ENCODE assay signal across 8 mouse cellular contexts in the genomic region with DNA sequence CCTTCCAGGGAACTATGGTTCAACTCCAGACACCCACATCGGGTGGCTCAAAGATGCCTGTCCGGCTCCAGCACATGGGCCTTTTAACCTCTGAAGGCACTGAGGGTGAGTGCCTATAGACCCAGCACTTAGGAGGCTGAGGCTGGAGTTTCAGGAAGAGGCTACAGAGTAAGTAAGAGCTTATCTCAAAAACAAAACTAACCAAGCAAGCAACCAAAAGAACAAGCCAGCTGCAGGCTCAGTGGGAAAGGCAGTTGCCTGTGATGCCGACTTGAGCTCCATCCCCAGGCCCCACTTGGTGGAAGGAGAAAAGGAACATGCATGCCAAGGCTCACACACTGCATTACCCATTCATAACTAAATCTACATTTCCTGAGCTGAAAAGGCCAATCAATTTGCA. TPM values are rescaled to one million over a fixed set of nuclear protein-coding genes. Genes with fewer than 3 reads are reported as not detected.
A peak's percentile ranks its signal among the peaks of the same experiment; 100 is the strongest.
DNase-seq lines count a peak whose midpoint lies in the region; ATAC-seq and TF ChIP-seq lines count a peak whose summit lies in the region.

No protein-coding gene starts in this region.

- peaks cover 25% of the 10 kb centered on the region for H3K4me1 ChIP-seq in megakaryocyte, embryonic 14.5 days
- peaks cover 4% of the 10 kb centered on the region; the same call in 1 of the 2 replicates for H3K4me1 ChIP-seq in forebrain, embryonic 14.5 days (ENCODE audit: control insufficient read depth, insufficient read depth, low read length)
- H3K4me1 ChIP-seq in liver, embryonic 14.5 days (replicated peaks; ENCODE audit: control insufficient read depth in 2 of 2, insufficient read depth in 2 of 2, low read length in 1 of 2): peaks cover 0 to 12% of the 10 kb centered on the region in 2 experiments; a peak in 2 of 4 replicates

- H3K4me3 ChIP-seq in megakaryocyte, embryonic 14.5 days (replicated peaks): peak overlapping the region; percentile 92
- H3K4me3 ChIP-seq in forebrain, embryonic 14.5 days (ENCODE audit: low read depth, low read length): no peak overlapping the region
- H3K4me3 ChIP-seq in liver, embryonic 14.5 days (ENCODE audit: insufficient read depth in 1 of 2, low read depth in 2 of 2, low read length in 2 of 2): no peak overlapping the region

- peaks cover 12% of the 10 kb centered on the region for H3K9me3 ChIP-seq in megakaryocyte, embryonic 14.5 days
- H3K9me3 ChIP-seq in forebrain, embryonic 14.5 days (replicated peaks; ENCODE audit: control insufficient read depth, low read length): no peaks in the 10 kb centered on the region
- H3K9me3 ChIP-seq in liver, embryonic 14.5 days (ENCODE audit: control insufficient read depth, low read length): no peaks in the 10 kb centered on the region

- peak overlapping the region; percentile 91; the same call in 1 of the 2 replicates for H3K4me2 ChIP-seq in forebrain, embryonic 14.5 days (ENCODE audit: low read length)
- H3K4me2 ChIP-seq in liver, embryonic 14.5 days (ENCODE audit: low read depth): peak overlapping the region; percentile 75

- peaks cover 33% of the 10 kb centered on the region for H3K27me3 ChIP-seq in megakaryocyte, embryonic 14.5 days (replicated peaks)
- H3K27me3 ChIP-seq in forebrain, embryonic 14.5 days (replicated peaks; ENCODE audit: control insufficient read depth, insufficient read depth, low read length): peaks cover 4% of the 10 kb centered on the region; the same call in 1 of the 2 replicates
- no peaks in the 10 kb centered on the region for H3K27me3 ChIP-seq in liver, embryonic 14.5 days (ENCODE audit: control insufficient read depth, insufficient read depth, low read length)

- H3K9ac ChIP-seq in forebrain, embryonic 14.5 days (ENCODE audit: low read length): no peak overlapping the region
- H3K9ac ChIP-seq in liver, embryonic 14.5 days (replicated peaks): no peak overlapping the region

- TF ChIP-seq CTCF in liver, embryonic 14.5 days (IDR thresholded peaks at IDR 0.05; ENCODE audit: low read depth): no peak

- H3K27ac ChIP-seq in forebrain, embryonic 14.5 days (ENCODE audit: low read depth, low read length): no peak overlapping the region
- no peak overlapping the region for H3K27ac ChIP-seq in liver, embryonic 14.5 days

- no peak for ATAC-seq in megakaryocyte, adult 5-6 weeks (ENCODE audit: poor library complexity, severe bottlenecking)
- no peak for ATAC-seq in forebrain, embryonic 14.5 days
- no peak for ATAC-seq in liver, embryonic 14.5 days (ENCODE audit: insufficient read depth)

- 60% methylated on average over 3 of the region's 3 CpGs for WGBS in forebrain, embryonic 14.5 days
- 26% methylated on average over 3 of the region's 3 CpGs for WGBS in liver, embryonic 14.5 days (ENCODE audit: insufficient replicate concordance)

- DNase-seq in forebrain, embryonic 14.5 days (ENCODE audit: low spot score): no peak
- no peak for DNase-seq in liver, embryonic 14.5 days (ENCODE audit: low read depth in 3 of 3, low spot score in 3 of 3)
- DNase-seq in thymus, postnatal 14 days: peak; percentile 48
- no peak for DNase-seq in urinary bladder, postnatal 4 days (ENCODE audit: low spot score in 2 of 2)
- DNase-seq in adrenal gland, postnatal 36 days: no peak
- DNase-seq in kidney, adult 11 months: no peak

- H3K36me3 ChIP-seq in megakaryocyte, embryonic 14.5 days (replicated peaks; ENCODE audit: low read length): no peaks in the 10 kb centered on the region
- H3K36me3 ChIP-seq in forebrain, embryonic 14.5 days (ENCODE audit: control insufficient read depth, insufficient read depth, low read length): no peaks in the 10 kb centered on the region
- no peaks in the 10 kb centered on the region for H3K36me3 ChIP-seq in liver, embryonic 14.5 days (replicated peaks; ENCODE audit: control insufficient read depth, insufficient read depth, low read depth)

- no peak for TF ChIP-seq EP300 in liver, embryonic 14.5 days (IDR thresholded peaks at IDR 0.05; ENCODE audit: low read depth)

RNA-seq across cellular contexts. Expression of gene Ccdc69, which starts 0.6 kb away (rescaled TPM):
- polyA plus RNA-seq in megakaryocyte, embryonic 14.5 days (2012; ENCODE audit: insufficient read depth, low replicate concordance): 0.73 TPM in 1 of 2 replicates, not detected in the other
- 35.5 and 36.2 TPM in 2 replicates for total RNA-seq in megakaryocyte, adult 5-6 weeks (2015)
- 32.6 and 35.6 TPM in 2 replicates for total RNA-seq in megakaryocyte, adult 5-6 weeks (2017)
- 0.20 and 0.56 TPM in 2 replicates for polyA plus RNA-seq in forebrain, embryonic 14.5 days (2014; fragmentation: Nextera tagmentation; extraction: Ambion mirVana)
- 0.61 and 0.77 TPM in 2 replicates for polyA plus RNA-seq in liver, embryonic 14.5 days (2012; rRNA removed)
- 1.0 and 1.1 TPM in 2 replicates for polyA plus RNA-seq in liver, embryonic 14.5 days (2014; fragmentation: Nextera tagmentation; extraction: Ambion mirVana)
- 1 to 10 TPM; 7.3 to 10.0 TPM for total RNA-seq in adrenal gland, postnatal 36 days (2021)

RNA-seq across cellular contexts. Expression of gene Gm2a, which starts 19.4 kb away (rescaled TPM):
- 3.3 and 7.5 TPM in 2 replicates for polyA plus RNA-seq in megakaryocyte, embryonic 14.5 days (2012; ENCODE audit: insufficient read depth, low replicate concordance)
- total RNA-seq in megakaryocyte, adult 5-6 weeks (2015): 242 and 244 TPM in 2 replicates
- total RNA-seq in megakaryocyte, adult 5-6 weeks (2017): 179 and 191 TPM in 2 replicates
- 22.5 and 22.8 TPM in 2 replicates for polyA plus RNA-seq in forebrain, embryonic 14.5 days (2014; fragmentation: Nextera tagmentation; extraction: Ambion mirVana)
- 5.1 and 5.5 TPM in 2 replicates for polyA plus RNA-seq in liver, embryonic 14.5 days (2012; rRNA removed)
- polyA plus RNA-seq in liver, embryonic 14.5 days (2014; fragmentation: Nextera tagmentation; extraction: Ambion mirVana): 14.2 and 14.9 TPM in 2 replicates
- 100 to 1,000 TPM; 220 to 225 TPM for total RNA-seq in adrenal gland, postnatal 36 days (2021)

RNA-seq across cellular contexts. Expression of gene Anxa6, which starts 45.3 kb away (rescaled TPM):
- 0.90 and 18.9 TPM in 2 replicates for polyA plus RNA-seq in megakaryocyte, embryonic 14.5 days (2012; ENCODE audit: insufficient read depth, low replicate concordance)
- total RNA-seq in megakaryocyte, adult 5-6 weeks (2015): 112 and 126 TPM in 2 replicates
- total RNA-seq in megakaryocyte, adult 5-6 weeks (2017): 230 and 245 TPM in 2 replicates
- polyA plus RNA-seq in forebrain, embryonic 14.5 days (2014; fragmentation: Nextera tagmentation; extraction: Ambion mirVana): 41.6 and 48.5 TPM in 2 replicates
- polyA plus RNA-seq in liver, embryonic 14.5 days (2012; rRNA removed): 21.2 and 24.2 TPM in 2 replicates
- polyA plus RNA-seq in liver, embryonic 14.5 days (2014; fragmentation: Nextera tagmentation; extraction: Ambion mirVana): 36.7 and 42.1 TPM in 2 replicates
- total RNA-seq in adrenal gland, postnatal 36 days (2021): 100 to 1,000 TPM; 114 to 115 TPM
